Mouse (Mus musculus): Measurements from ENCODE around the gene Hpn. TPM values are rescaled to one million over a fixed set of nuclear protein-coding genes. Genes with fewer than 3 reads are reported as not detected.
A peak's percentile ranks its signal among the peaks of the same experiment; 100 is the strongest.

Gene Hpn
- polyA plus RNA-seq, 1 experiment from 2014 or later = 36.2 TPM

DNA sequence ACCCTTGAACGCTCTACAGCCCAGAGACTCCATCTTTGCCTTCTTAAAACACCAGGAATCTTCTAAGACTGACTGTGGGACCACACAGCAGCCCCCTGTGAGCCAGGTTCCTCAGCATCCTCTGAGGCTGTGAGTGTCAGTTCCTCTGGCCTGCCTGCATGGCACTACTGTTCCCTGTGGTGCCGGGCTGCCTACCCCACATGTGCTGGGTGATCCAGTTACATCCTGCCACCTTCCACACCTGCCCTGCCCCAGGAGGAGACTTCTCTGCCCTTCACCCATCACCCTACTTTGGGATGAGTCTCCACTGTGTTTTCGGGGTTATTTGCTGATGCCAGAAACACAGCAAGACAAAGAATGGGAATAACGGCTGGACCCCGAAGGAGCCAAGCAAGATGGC lies 4.5 kb upstream of the Hpn start:
- no peak overlapping the region for H3K4me3 ChIP-seq
- peaks cover 9% of the 10 kb centered on the region for H3K27me3 ChIP-seq (replicated peaks)
- H3K4me2 ChIP-seq = no peak overlapping the region
- no peak overlapping the region for H3K9ac ChIP-seq
- 73% methylated on average over 5 of the region's 5 CpGs for WGBS (ENCODE audit: insufficient replicate concordance)
- H3K4me1 ChIP-seq = peaks cover 25% of the 10 kb centered on the region
- H3K9me3 ChIP-seq (replicated peaks) = no peaks in the 10 kb centered on the region
- H3K27ac ChIP-seq = no peak overlapping the region
- H3K36me3 ChIP-seq = no peaks in the 10 kb centered on the region
- ATAC-seq = no peak

DNA sequence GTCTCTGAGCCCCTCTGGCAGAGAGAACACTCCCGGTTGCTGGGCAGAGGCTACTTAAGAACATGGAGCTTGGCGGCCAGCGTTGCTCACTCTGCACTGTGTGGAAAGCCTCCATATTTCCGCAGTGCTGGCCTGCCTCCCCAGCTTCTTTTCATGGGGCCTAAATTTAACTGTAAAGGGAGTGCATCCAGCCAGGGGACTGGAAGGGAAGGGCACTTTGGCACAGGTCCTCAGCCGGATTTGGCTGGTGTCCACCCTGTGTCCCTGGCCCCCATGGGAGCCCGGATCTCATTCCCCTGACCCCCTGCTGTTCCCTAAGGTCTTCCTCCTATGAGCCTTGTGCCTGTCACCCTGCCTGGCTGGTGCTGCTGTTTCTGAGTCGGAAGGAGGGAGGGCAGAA lies 3.4 kb upstream of the Hpn start:
- Histone ChIP-seq H3K36me3 (no peaks in the 10 kb centered on the region), H3K9me3 (replicated peaks) (no peaks in the 10 kb centered on the region), H3K27ac (no peak overlapping the region), H3K4me2 (no peak overlapping the region), H3K4me3 (no peak overlapping the region), H3K27me3 (replicated peaks) (0 out of 2 replicates have a peak, but pooled peaks cover 3% of the 10 kb centered on the region), H3K4me1 (peaks cover 25% of the 10 kb centered on the region), H3K9ac (no peak overlapping the region)
- no peak for ATAC-seq
- WGBS (ENCODE audit: insufficient replicate concordance) = 68% methylated on average over 7 of the region's 7 CpGs

DNA sequence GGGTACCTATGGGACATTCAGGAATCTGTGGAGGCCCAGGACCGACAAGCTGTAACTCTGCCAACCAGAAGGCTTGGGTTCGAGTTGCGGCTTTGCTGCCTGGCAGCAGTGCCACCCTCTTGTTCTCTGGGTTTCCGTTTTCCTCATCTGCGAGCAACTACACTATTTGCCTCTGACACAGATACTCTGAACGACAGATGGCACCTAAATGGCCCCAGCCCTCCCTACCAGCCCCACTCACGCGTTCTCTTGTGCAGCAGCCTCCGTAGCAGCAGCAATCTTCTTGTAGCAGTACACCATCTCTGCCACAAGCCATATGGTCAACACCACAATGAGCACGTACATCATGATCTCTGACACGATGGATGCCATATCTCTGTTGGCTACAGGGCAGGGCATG lies 2.4 kb upstream of the Hpn start:
- H3K4me1 ChIP-seq = peaks cover 31% of the 10 kb centered on the region
- 0 out of 2 replicates have a peak overlapping the region, but pooled peaks have one; percentile 13 for H3K4me2 ChIP-seq
- H3K36me3 ChIP-seq = no peaks in the 10 kb centered on the region
- WGBS (ENCODE audit: insufficient replicate concordance) = 78% methylated on average over 11 of the region's 11 CpGs
- no peaks in the 10 kb centered on the region for H3K27me3 ChIP-seq (replicated peaks)
- no peak overlapping the region for H3K9ac ChIP-seq
- ATAC-seq = no peak
- no peak overlapping the region for H3K4me3 ChIP-seq
- H3K9me3 ChIP-seq (replicated peaks) = no peaks in the 10 kb centered on the region
- no peak overlapping the region for H3K27ac ChIP-seq

DNA sequence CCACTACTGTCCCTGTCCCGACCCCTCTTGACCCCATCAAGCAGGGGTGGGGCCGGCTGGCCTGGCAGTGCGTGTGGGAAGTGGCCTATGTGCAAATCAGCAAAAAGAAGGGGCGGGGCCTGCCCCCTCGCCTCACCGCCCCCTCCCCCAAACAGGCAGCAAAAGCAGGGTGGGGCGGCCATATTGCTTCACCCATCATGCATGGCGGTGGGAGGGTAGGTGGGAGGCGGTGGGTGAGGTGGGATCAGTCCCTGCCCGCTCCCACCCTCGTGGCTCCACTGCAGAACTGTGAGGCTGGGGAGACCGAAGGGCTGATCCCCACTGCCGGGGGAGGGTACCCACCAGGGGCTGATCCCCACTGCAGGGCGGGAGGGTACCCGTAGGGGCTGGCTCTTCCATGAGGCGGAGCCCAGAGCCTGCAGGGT lies 1.6 kb upstream of the Hpn start:
- peak overlapping the region; percentile 18; the same call in 1 of the 2 replicates for H3K4me2 ChIP-seq

DNA sequence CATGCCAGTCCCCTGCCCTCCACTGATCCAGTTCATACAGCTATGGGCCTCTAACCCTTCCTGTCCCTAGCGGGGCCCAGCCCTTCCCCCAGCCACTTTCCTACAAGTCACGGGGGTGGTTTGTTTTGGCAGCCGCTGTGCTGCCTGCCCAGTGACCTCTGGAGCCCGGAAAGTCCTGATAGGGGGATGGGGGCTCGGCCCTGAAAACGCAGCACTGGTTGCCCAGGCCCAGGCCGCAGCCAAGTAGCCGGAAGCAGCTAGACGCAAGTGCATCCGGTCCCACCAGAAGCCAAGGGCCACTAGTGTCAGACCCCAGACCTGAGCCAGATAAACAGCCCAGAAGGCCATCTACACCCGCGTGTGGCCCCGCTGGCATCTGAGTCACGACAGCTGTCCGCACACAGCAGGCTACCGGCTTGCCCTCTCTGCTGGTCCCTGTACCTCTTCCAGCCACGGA lies 525 bp upstream of the Hpn start:
- Histone ChIP-seq H3K36me3 (no peaks in the 10 kb centered on the region), H3K4me1 (peaks cover 46% of the 10 kb centered on the region), H3K9me3 (replicated peaks) (no peaks in the 10 kb centered on the region), H3K4me2 (peak overlapping the region; percentile 40), H3K27ac (peak overlapping the region; percentile 76), H3K9ac (no peak overlapping the region), H3K4me3 (no peak overlapping the region), H3K27me3 (replicated peaks) (no peaks in the 10 kb centered on the region)
- ATAC-seq = peak; percentile 73
- 5% methylated on average over 17 of the region's 17 CpGs for WGBS (ENCODE audit: insufficient replicate concordance)

More for the DNA sequence above, 1.6 kb upstream of the Hpn start:
- Histone ChIP-seq H3K27ac (peak overlapping the region; percentile 76; the same call in 1 of the 2 replicates), H3K4me3 (no peak overlapping the region), H3K4me1 (peaks cover 37% of the 10 kb centered on the region), H3K27me3 (replicated peaks) (no peaks in the 10 kb centered on the region), H3K9ac (no peak overlapping the region), H3K36me3 (no peaks in the 10 kb centered on the region), H3K9me3 (replicated peaks) (no peaks in the 10 kb centered on the region)
- 0 out of 2 replicates have a peak, but pooled peaks have one; percentile 13 for ATAC-seq
- WGBS (ENCODE audit: insufficient replicate concordance) = 42% methylated on average over 16 of the region's 16 CpGs

DNA sequence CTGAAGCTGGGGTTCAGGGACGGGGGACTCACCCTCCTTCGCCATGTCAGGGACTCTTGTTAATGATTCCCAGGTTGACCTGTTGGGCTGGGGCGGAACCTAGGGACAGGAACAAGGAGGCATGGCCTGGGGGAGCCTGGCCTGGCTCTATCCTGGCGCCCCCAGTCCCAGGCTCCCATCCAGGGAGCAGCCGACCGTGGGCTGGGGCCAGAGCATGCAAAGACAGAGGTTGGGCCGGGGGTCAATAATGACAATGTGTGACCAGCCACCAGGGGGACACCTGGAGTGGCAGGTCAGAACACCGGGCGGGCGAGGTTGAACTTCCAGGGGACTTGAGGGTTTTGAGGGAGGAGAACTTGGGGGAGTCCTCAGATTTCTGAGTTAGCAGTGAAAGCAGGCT lies 444 bp downstream of the Hpn start:
- ATAC-seq = no peak
- WGBS (ENCODE audit: insufficient replicate concordance) = 54% methylated on average over 10 of the region's 10 CpGs
- Histone ChIP-seq H3K9me3 (replicated peaks) (no peaks in the 10 kb centered on the region), H3K4me3 (peak overlapping the region; percentile 22), H3K9ac (no peak overlapping the region), H3K27me3 (replicated peaks) (no peaks in the 10 kb centered on the region), H3K36me3 (no peaks in the 10 kb centered on the region), H3K4me2 (peak overlapping the region; percentile 40), H3K27ac (peak overlapping the region; percentile 76), H3K4me1 (peaks cover 46% of the 10 kb centered on the region)

DNA sequence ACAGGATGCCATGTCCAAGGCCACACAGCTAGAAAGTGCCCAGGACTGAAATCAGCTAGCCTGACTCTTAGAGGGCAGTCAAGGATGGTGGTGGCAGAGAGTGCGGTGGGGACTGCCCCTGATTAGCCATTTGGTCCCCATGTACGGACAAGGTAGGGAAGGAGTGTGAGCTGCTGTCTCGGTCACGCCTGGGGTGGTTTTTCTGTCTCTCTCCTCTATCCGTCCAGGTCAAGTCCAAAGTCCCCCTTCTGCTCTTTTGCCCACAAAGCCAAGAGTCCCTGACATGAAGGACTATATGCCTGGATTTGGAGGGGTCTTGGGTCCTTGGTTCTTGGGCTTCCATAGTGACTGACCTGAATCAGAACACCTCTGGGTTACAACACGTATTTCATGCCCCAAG lies 1.3 kb downstream of the Hpn start:
- no peaks in the 10 kb centered on the region for H3K27me3 ChIP-seq (replicated peaks)
- no peak overlapping the region for H3K9ac ChIP-seq
- H3K9me3 ChIP-seq (replicated peaks) = no peaks in the 10 kb centered on the region
- no peak for ATAC-seq
- peak overlapping the region; percentile 40 for H3K4me2 ChIP-seq
- H3K4me3 ChIP-seq = no peak overlapping the region
- 66% methylated on average over 6 of the region's 6 CpGs for WGBS (ENCODE audit: insufficient replicate concordance)
- no peaks in the 10 kb centered on the region for H3K36me3 ChIP-seq
- H3K27ac ChIP-seq = no peak overlapping the region
- peaks cover 46% of the 10 kb centered on the region for H3K4me1 ChIP-seq

DNA sequence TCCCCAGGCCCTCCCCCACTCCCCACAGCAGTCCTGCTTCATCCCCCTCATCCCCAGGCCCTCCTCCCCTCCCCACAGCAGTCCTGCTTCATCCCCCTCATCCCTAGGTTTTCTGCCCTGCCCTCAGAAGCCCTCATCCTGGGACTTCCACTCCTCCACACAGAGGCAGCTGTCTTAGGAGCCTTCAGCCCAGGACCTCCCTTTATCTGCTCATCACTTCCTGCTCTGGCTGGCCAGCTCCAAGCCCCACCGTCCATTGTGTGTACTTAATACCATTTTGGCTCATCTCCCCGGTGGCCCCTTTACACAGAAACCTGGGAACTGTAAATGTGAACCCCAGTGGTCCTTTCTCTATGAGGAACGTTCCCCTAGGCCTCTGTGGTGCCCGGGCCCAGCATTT lies 3.1 kb downstream of the Hpn start:
- H3K9me3 ChIP-seq (replicated peaks) = no peaks in the 10 kb centered on the region
- H3K27ac ChIP-seq = no peak overlapping the region
- H3K9ac ChIP-seq = no peak overlapping the region
- ATAC-seq = no peak
- 18% methylated on average over 4 of the region's 4 CpGs for WGBS (ENCODE audit: insufficient replicate concordance)
- no peak overlapping the region for H3K4me3 ChIP-seq
- no peak overlapping the region for H3K4me2 ChIP-seq
- peaks cover 46% of the 10 kb centered on the region for H3K4me1 ChIP-seq
- H3K27me3 ChIP-seq (replicated peaks) = no peaks in the 10 kb centered on the region
- H3K36me3 ChIP-seq = no peaks in the 10 kb centered on the region

DNA sequence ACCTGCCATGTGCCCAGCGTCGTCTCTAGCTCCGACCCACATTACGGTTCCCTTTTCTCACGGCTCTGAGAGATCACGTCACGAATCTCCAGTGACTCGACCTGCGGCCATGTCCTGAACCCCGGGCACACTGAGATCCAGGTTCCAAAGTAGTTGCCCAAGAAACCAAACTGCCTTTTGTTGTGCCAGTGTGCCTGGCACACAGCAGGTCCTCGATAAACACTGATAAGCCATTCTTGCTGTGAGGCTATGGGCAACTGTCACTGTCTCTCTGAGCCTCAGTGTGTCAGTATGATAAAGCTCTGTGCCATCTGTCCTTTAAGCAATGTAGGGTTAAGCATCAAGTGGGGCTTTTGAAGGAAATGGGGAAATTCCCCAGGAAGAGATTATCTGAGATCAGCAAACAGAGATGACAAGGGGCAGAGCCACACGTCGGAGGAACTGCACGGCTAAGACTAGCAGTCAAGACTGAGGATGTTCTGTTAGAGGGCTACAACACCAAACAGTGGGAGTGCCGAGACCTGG lies 4.2 kb downstream of the Hpn start:
- Histone ChIP-seq H3K27ac (no peak overlapping the region), H3K36me3 (no peaks in the 10 kb centered on the region), H3K4me2 (no peak overlapping the region), H3K4me3 (no peak overlapping the region), H3K9me3 (replicated peaks) (no peaks in the 10 kb centered on the region), H3K9ac (no peak overlapping the region), H3K27me3 (replicated peaks) (no peaks in the 10 kb centered on the region), H3K4me1 (peaks cover 35% of the 10 kb centered on the region)
- 44% methylated on average over 15 of the region's 15 CpGs for WGBS (ENCODE audit: insufficient replicate concordance)
- no peak for ATAC-seq

DNA sequence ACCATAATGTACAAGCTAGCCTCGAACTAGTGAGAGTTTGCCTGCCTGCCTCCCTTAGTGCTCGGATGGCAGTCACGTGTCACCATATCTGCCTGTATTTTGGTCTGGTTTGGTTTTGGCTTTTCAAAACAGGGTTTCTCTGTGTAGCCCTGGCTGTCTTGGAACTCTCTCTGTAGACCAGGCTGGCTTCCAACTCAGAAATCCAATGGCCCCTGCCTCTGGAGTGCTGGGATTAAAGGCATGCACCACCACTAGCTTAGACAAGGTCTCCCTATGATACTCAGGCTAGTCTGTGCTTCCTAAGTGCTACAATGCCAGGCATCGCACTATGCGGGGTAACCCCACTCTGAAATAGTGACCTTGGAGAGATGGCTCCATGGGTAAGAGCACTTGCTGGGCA lies 5.3 kb downstream of the Hpn start:
- no peak overlapping the region for H3K9ac ChIP-seq
- H3K27me3 ChIP-seq (replicated peaks) = no peaks in the 10 kb centered on the region
- peaks cover 24% of the 10 kb centered on the region for H3K4me1 ChIP-seq
- H3K9me3 ChIP-seq (replicated peaks) = no peaks in the 10 kb centered on the region
- no peak for ATAC-seq
- WGBS (ENCODE audit: insufficient replicate concordance) = 66% methylated on average over 5 of the region's 5 CpGs
- H3K27ac ChIP-seq = no peak overlapping the region
- no peak overlapping the region for H3K4me2 ChIP-seq
- no peak overlapping the region for H3K4me3 ChIP-seq
- H3K36me3 ChIP-seq = no peaks in the 10 kb centered on the region

DNA sequence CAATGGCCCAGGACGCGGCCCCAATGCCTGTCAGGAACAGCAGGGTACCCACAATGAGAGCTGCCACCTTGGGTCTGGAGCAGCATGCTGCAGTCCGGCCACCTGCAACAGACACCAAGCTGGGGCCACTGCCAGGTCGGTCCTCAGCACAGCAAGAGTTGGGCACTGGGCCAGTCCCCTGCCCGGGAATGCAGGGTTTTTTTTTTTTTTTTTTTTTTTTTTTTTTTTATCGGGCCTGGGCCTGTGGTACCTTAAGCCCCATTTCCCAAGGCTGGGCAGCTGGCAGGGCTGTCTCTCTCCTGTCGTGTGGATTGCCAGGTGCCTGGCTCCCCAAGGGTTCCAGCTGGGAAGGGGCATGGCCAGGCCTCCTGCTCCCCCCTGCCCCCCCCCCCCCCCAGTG lies 6.0 kb downstream of the Hpn start:
- Histone ChIP-seq H3K4me1 (peaks cover 22% of the 10 kb centered on the region), H3K9me3 (replicated peaks) (no peaks in the 10 kb centered on the region), H3K36me3 (no peaks in the 10 kb centered on the region), H3K27ac (no peak overlapping the region), H3K27me3 (replicated peaks) (peaks cover 6% of the 10 kb centered on the region; the same call in 1 of the 2 replicates), H3K9ac (no peak overlapping the region), H3K4me3 (no peak overlapping the region), H3K4me2 (no peak overlapping the region)
- WGBS (ENCODE audit: insufficient replicate concordance) = 51% methylated on average over 7 of the region's 7 CpGs
- no peak for ATAC-seq

DNA sequence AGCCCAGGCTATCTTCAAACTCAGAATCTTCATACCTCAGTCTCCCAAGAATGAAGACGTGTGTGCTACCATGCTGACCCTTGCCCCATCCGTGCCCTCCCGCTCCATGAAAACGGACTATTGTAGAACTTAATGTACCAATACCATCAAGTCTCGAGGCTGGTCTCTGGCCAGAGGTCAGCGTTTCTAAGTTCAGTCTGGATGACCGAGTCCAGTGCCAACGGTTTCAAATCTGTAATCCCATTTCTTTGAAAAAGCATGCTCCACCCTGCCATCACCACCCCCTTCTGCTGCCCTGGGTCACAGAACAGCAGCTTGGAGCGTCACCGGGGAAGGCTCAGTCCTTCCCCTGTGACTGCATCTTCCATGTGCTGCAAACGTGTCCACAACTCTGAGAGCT lies 7.3 kb downstream of the Hpn start:
- H3K4me2 ChIP-seq = no peak overlapping the region
- H3K27me3 ChIP-seq (replicated peaks) = peaks cover 16% of the 10 kb centered on the region; the same call in 1 of the 2 replicates
- peaks cover 18% of the 10 kb centered on the region for H3K4me1 ChIP-seq
- H3K27ac ChIP-seq = no peak overlapping the region
- no peak overlapping the region for H3K4me3 ChIP-seq
- no peak overlapping the region for H3K9ac ChIP-seq
- H3K36me3 ChIP-seq = no peaks in the 10 kb centered on the region
- H3K9me3 ChIP-seq (replicated peaks) = no peaks in the 10 kb centered on the region
- ATAC-seq = no peak
- WGBS (ENCODE audit: insufficient replicate concordance) = 72% methylated on average over 11 of the region's 11 CpGs

DNA sequence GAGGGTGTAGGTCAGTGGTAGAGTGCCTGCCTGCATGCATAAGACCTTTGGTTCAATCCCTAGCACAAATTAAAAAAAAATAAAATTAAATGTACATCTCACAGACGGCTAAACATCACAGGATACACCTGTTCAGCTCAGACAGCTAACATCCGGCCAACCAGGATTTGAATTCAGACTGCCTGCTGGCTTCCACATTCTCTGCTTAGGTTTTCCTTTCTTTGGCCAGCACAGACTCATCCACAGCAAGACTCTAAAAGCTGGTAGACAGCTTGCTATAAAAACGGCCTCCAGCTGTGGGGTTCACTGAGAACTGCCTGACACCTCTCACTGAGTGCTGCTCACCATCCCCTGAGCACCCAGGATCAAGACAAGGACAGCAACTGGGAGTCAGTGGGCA lies 8.9 kb downstream of the Hpn start:
- Histone ChIP-seq H3K36me3 (no peaks in the 10 kb centered on the region), H3K27me3 (replicated peaks) (peaks cover 20% of the 10 kb centered on the region; the same call in 1 of the 2 replicates), H3K9ac (no peak overlapping the region), H3K27ac (no peak overlapping the region), H3K4me3 (no peak overlapping the region), H3K4me2 (no peak overlapping the region), H3K9me3 (replicated peaks) (no peaks in the 10 kb centered on the region), H3K4me1 (peaks cover 4% of the 10 kb centered on the region)
- 53% methylated on average over 3 of the region's 3 CpGs for WGBS (ENCODE audit: insufficient replicate concordance)
- ATAC-seq = no peak
